Mouse (Mus musculus) ES-Bruce4 (cell line): ENCODE measurements at regions not wholly inside any gene's neighbourhood (a gene's known extent, or its start where the extent isn't known, plus 50 kb on each side); places are given as distances from the start of the nearest gene placed in this dataset.

Source experiments
- H3K27ac ChIP-seq: 2 replicates; pipeline ENCODE4 v1.5.1; 2012; ENCODE audit warnings: low read length, inconsistent platforms; ENCODE audit not compliant: insufficient read depth
- H3K27me3 ChIP-seq: 2 replicates; pipeline ENCODE4 v1.6.1; 2012; ENCODE audit warnings: mild to moderate bottlenecking, low read length, inconsistent platforms; ENCODE audit not compliant: control insufficient read depth, poor library complexity, insufficient read depth, severe bottlenecking
- H3K36me3 ChIP-seq: 2 replicates; pipeline ENCODE4 v1.6.1; 2012; ENCODE audit warnings: inconsistent platforms, mild to moderate bottlenecking, low read length, moderate library complexity; ENCODE audit not compliant: control insufficient read depth, poor library complexity, insufficient read depth, severe bottlenecking
- H3K4me1 ChIP-seq: one replicate; pipeline ENCODE4 v1.8.1; 2011; ENCODE audit warnings: low read length; ENCODE audit not compliant: control insufficient read depth, insufficient read depth
- H3K4me3 ChIP-seq: 2 replicates; pipeline ENCODE4 v1.5.1; 2011; ENCODE audit warnings: low read depth, mild to moderate bottlenecking, low read length
- H3K9ac ChIP-seq: 2 replicates; pipeline ENCODE4 v1.6.1; 2012; ENCODE audit warnings: low read depth, mild to moderate bottlenecking, inconsistent platforms; ENCODE audit not compliant: poor library complexity, severe bottlenecking
- H3K9me3 ChIP-seq: replicated peaks from 2 replicates; pipeline ENCODE4 v1.6.1; 2012; ENCODE audit warnings: mild to moderate bottlenecking, low read length, inconsistent platforms; ENCODE audit not compliant: control insufficient read depth, poor library complexity, insufficient read depth, severe bottlenecking
- CTCF ChIP-seq: IDR thresholded peaks from one replicate; pipeline ENCODE4 v1.8.1; 2011; ENCODE audit warnings: low read depth, low read length
- EP300 ChIP-seq: IDR thresholded peaks from 2 replicates; pipeline ENCODE4 v1.6.1; 2011; ENCODE audit warnings: low read depth, low read length; ENCODE audit not compliant: insufficient read depth
- POLR2A ChIP-seq: IDR thresholded peaks from one replicate; pipeline ENCODE4 v1.8.1; 2011; ENCODE audit warnings: low read length; ENCODE audit not compliant: insufficient read depth

- TF ChIP-seq CTCF (no peak), POLR2A (no peak), EP300 (no peak)
- no peaks in the 10 kb centered on the region for H3K27me3 ChIP-seq
- no peak overlapping the region for H3K9ac ChIP-seq
Measured at GRCm38 (mm10) chr13:31184845-31185834, 211.1 kb downstream of the Gm5447 start.

GRCm38 (mm10) chr13:31186805-31187589 is 213.0 kb downstream of the Gm5447 start:
- TF ChIP-seq POLR2A (no peak), CTCF (no peak), EP300 (no peak)
- no peaks in the 10 kb centered on the region for H3K9me3 ChIP-seq
- H3K4me3 ChIP-seq: no peak overlapping the region
- no peak overlapping the region for H3K27ac ChIP-seq
- no peak overlapping the region for H3K9ac ChIP-seq
- no peaks in the 10 kb centered on the region for H3K4me1 ChIP-seq
- no peaks in the 10 kb centered on the region for H3K27me3 ChIP-seq
- no peaks in the 10 kb centered on the region for H3K36me3 ChIP-seq

More at GRCm38 (mm10) chr13:31184845-31185834, 211.1 kb downstream of the Gm5447 start:
- Histone ChIP-seq H3K4me1 (no peaks in the 10 kb centered on the region), H3K4me3 (no peak overlapping the region), H3K27ac (no peak overlapping the region), H3K9me3 (no peaks in the 10 kb centered on the region), H3K36me3 (no peaks in the 10 kb centered on the region)

DNA sequence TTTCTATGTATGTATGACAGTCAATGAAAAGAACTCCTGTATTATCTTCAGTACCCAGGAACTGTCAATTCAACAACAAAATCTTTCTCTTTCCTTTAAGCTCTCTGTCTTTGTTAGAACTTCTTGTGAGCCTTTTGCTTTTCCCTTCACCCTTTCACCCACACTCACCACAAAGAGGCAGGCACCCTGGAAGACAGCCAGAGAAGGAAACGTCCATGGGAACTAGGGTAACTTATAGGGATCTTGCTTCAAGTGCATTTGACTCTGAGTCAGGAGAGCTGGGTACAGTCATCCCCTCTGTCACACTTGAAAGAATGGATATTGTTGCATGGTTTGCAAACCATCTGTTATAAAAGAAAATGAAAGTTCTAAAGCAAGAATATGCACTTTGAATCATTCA is 215.1 kb downstream of the Gm5447 start:
- H3K36me3 ChIP-seq: no peaks in the 10 kb centered on the region
- TF ChIP-seq EP300 (no peak), POLR2A (no peak), CTCF (no peak)
- no peaks in the 10 kb centered on the region for H3K4me1 ChIP-seq
- H3K9me3 ChIP-seq: no peaks in the 10 kb centered on the region
- no peak overlapping the region for H3K4me3 ChIP-seq
- H3K9ac ChIP-seq: no peak overlapping the region
- H3K27me3 ChIP-seq: no peaks in the 10 kb centered on the region
- no peak overlapping the region for H3K27ac ChIP-seq

DNA sequence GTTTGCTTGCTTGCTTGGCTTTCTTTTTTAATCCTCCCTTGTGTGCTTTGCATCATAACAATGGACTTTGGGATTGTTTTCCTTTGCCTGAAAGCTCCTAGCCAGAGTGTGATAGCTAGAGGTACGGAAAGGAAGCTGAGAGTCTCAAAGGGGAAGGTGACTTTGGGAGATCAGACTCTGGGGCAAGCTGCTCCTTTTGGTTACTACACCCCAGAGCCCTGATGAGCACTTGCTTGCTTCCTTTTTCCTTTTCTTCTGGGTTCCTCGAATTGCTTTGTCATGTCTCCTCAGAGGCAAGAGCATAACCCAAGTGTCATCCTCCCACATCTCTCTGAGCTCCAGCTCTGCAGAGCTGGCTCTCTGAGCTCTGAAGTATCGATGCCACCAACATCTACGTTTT is 216.0 kb downstream of the Gm5447 start:
- Histone ChIP-seq H3K27ac (no peak overlapping the region), H3K27me3 (no peaks in the 10 kb centered on the region), H3K4me1 (no peaks in the 10 kb centered on the region), H3K36me3 (no peaks in the 10 kb centered on the region), H3K9me3 (no peaks in the 10 kb centered on the region), H3K9ac (no peak overlapping the region), H3K4me3 (no peak overlapping the region)
- TF ChIP-seq EP300 (no peak), POLR2A (no peak), CTCF (no peak)

DNA sequence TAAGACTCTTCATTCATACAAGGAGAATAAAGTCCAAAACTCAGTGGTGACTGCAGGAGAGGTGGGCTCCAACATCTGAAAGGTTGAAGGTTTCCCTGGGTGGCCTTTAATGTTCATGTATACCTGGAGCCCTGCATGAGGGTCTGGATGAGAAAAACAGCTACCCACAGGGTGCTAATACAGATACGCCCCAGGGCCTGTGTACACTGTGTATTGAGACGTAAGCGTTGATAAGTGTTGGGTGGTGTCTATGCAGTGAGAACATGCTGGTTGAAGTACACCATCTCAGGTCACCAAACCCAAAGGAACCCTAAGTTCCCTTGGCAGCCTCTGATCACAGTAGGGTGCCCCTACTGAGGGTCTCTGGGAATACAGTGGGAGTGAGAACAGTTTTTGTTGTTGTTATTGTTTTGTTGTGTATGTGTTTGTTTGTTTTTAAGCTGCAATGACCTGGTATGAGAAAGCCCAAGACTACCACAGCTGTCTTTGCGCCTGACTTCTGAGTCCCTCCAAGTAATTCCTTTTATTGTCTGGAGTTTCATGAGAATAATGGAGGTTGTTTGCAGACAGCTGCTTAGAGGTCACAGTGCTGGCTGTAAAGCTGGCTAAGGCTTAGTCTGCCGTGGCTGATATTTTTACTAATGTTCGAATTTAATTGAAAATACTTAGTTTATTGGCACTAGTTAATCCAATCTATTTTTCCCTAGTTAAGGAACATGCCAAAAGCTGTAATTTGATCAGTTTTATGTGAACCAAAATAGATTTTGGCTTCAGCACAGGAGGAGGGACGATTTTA is 217.5 kb downstream of the Gm5447 start:
- no peaks in the 10 kb centered on the region for H3K4me1 ChIP-seq

More for the DNA sequence above, 217.5 kb downstream of the Gm5447 start:
- no peaks in the 10 kb centered on the region for H3K9me3 ChIP-seq
- no peaks in the 10 kb centered on the region for H3K36me3 ChIP-seq
- H3K27me3 ChIP-seq: no peaks in the 10 kb centered on the region
- no peak overlapping the region for H3K27ac ChIP-seq
- TF ChIP-seq EP300 (no peak), POLR2A (no peak), CTCF (no peak)
- H3K9ac ChIP-seq: no peak overlapping the region
- no peak overlapping the region for H3K4me3 ChIP-seq
